Mouse (Mus musculus) intestine, embryonic 14.5 days (tissue): Measurements from ENCODE around the gene Tmem33. TPM values are rescaled to one million over a fixed set of nuclear protein-coding genes. Genes with fewer than 3 reads are reported as not detected.

Source experiments
- ATAC-seq: fragments of 200-750 bp; cut with Nextera tagmentation; replicated peaks from 2 replicates; pipeline ENCODE4 v1.8.0; 2017; ENCODE audit warnings: low read depth, moderate number of reproducible peaks, moderate TSS enrichment, moderate library complexity; ENCODE audit not compliant: low FRiP score, low TSS enrichment
- DNase-seq: peaks from one replicate; pipeline ENCODE4 v3.0.0-alpha.2; 2018; ENCODE audit warnings: low spot score
- H3K27ac ChIP-seq: fragments of 300-500 bp; sonication (generic); 2 replicates; pipeline ENCODE4 v1.5.1; 2014; ENCODE audit warnings: low read depth, mild to moderate bottlenecking, control low read depth
- H3K27me3 ChIP-seq: fragments of 300-500 bp; sonication (generic); replicated peaks from 2 replicates; pipeline ENCODE4 v1.6.1; 2014; ENCODE audit warnings: low read length, control low read depth; ENCODE audit not compliant: control insufficient read depth, insufficient read depth
- H3K36me3 ChIP-seq: fragments of 300-500 bp; sonication (generic); 2 replicates; pipeline ENCODE4 v1.6.1; 2014; ENCODE audit warnings: low read length, control low read depth; ENCODE audit not compliant: control insufficient read depth, insufficient read depth
- H3K4me1 ChIP-seq: fragments of 300-500 bp; sonication (generic); replicated peaks from 2 replicates; pipeline ENCODE4 v1.6.1; 2014; ENCODE audit warnings: low read length, control low read depth, mixed read lengths; ENCODE audit not compliant: control insufficient read depth, insufficient read depth
- H3K4me2 ChIP-seq: fragments of 300-500 bp; sonication (generic); 2 replicates; pipeline ENCODE4 v1.6.1; 2014; ENCODE audit warnings: low read length
- H3K4me3 ChIP-seq: fragments of 300-500 bp; sonication (generic); 2 replicates; pipeline ENCODE4 v1.5.1; 2014; ENCODE audit warnings: low read depth, low read length, control low read depth, mixed read lengths
- H3K9ac ChIP-seq: fragments of 300-500 bp; sonication (generic); 2 replicates; pipeline ENCODE4 v1.6.1; 2014; ENCODE audit warnings: mild to moderate bottlenecking, low read length
- H3K9me3 ChIP-seq: fragments of 300-500 bp; sonication (generic); 2 replicates; pipeline ENCODE4 v1.6.1; 2016; ENCODE audit warnings: low read length, control low read depth; ENCODE audit not compliant: control insufficient read depth
- WGBS: fragments of 180-500 bp; shearing (Covaris S2); extraction: QIAGEN DNeasy Blood & Tissue Kit; methylation state at CpG from one replicate; pipeline ENCODE4 v1.1.7; 2014; 5-methylcytosine and 5-hydroxymethylcytosine counted together
- polyA plus RNA-seq: library from polyadenylated mRNA; unstranded; fragments of >200 nt; fragmentation: Nextera tagmentation; extraction: Ambion mirVana; gene quantifications from 2 replicates; pipeline ENCODE4 v1.2.1, GENCODE M21; 2014

The Tmem33 gene
- polyA plus RNA-seq, 1 experiment from 2014 or later, result 85.9 TPM

DNA sequence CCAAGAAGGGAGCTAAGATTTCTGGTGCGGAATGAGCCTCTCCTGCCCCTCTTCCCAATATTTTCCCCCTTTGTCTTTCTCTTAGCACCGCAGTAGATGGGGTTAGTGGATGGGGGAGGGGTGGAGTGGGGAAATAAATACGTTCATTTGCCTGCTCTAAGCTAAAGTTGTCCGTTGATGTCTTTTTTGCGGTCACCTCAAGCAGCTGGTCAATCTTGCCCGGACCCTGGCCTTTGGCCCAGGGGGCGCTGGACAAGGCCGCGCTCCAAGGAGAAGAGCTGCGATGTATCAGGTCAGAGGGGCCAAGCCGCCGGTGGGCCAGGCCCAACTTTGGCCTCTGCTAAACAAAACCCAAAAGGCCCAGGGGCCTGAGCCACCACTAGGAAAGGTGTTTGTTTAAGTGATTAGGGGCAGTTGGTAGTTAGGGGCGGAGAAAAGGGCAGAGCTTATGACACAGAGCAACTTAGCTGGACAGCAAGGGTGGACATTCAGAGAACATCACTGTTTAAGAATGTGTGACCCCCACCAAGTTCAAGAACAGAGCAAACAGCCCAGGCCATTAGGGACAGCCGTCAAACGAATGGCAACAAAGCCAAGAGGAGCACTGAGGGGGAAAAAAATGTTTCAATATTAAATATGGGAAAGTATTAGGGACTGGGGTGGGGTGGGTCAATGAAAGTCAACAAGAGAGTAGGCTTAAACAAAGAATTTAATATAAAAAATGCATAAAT is 36.8 kb upstream of the Tmem33 start:
- peak overlapping the region; percentile 61; the same call in 1 of the 2 replicates for H3K27ac ChIP-seq
- DNase-seq, result no peak
- no peak for ATAC-seq

DNA sequence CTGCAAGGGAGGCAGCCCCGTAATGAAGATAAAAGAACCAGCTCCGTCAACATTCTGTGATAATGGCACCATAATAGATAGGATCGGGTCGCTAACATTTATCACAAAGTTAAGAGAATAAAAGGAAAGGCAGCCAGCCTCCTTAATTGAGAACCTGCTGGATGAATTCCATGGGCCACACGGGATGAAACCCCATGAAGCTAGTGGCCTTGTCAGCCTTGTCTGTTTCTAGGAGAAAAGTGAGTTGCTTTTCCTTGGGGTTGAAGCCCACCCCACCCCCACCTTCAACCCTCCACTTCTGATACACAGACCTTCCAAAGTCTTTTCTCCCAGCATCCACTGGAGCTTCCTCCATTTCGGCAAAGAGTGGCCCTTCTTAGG is 36.3 kb upstream of the Tmem33 start:
- ATAC-seq, result no peak

More for the DNA sequence above, 36.8 kb upstream of the Tmem33 start:
- whole genome bisulfite sequencing, result 2% methylated on average over 15 of the region's 15 CpGs
- Histone ChIP-seq H3K9ac (no peak overlapping the region), H3K4me1 (0 out of 2 replicates have a peak, but pooled peaks cover 2% of the 10 kb centered on the region), H3K9me3 (peaks cover 7% of the 10 kb centered on the region), H3K4me3 (no peak overlapping the region), H3K36me3 (no peaks in the 10 kb centered on the region), H3K27me3 (peaks cover 98% of the 10 kb centered on the region), H3K4me2 (no peak overlapping the region)

DNA sequence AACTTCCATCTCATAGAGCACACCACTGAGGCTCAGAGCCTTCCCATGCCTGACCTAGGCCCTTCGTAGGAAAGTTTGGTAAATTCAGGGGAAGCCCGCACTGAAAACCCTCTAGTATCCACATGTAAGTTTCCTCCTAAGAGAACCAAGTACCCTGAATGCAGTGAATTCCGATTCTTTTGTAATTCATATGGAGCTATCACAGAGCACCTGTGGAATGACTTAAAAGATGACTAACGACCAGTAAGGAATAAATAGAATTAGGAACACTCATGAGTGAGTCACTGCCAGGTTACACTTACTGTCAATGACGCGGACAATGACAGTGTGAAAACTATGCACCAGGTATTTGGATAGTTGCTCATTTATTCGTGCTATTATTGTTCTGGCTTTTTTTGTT is 34.6 kb upstream of the Tmem33 start:
- no peak for ATAC-seq
- 41% methylated on average over 7 of the region's 7 CpGs for WGBS

More for the DNA sequence above, 36.3 kb upstream of the Tmem33 start:
- Histone ChIP-seq H3K27me3 (peaks cover 98% of the 10 kb centered on the region), H3K4me1 (0 out of 2 replicates have a peak, but pooled peaks cover 2% of the 10 kb centered on the region), H3K9me3 (peaks cover 7% of the 10 kb centered on the region), H3K36me3 (no peaks in the 10 kb centered on the region), H3K9ac (no peak overlapping the region), H3K4me2 (no peak overlapping the region), H3K27ac (peak overlapping the region; percentile 61; the same call in 1 of the 2 replicates), H3K4me3 (no peak overlapping the region)
- DNase-seq, result peak; percentile 51
- WGBS, result 14% methylated on average over 6 of the region's 6 CpGs

DNA sequence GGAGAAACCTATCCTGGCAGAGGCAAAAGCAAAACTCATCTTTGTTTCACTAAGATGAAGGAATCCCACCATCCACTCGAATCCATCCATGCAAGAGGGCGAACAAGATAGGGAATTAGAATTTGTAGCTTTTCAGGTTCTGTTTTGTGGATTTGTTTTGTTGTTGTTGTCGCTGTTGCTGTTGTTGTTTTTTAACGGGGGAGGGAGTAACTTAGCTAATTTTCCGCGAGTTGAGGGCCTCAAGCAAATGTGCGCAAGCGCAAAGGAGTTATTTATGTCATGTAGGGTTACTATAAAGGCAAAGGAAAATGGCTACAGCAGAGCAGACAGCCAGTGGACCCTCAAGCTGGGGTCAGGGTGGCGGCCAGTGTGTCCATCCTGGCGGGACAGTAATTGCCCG is 33.1 kb upstream of the Tmem33 start:
- Histone ChIP-seq H3K27ac (peak overlapping the region; percentile 75), H3K9me3 (peaks cover 7% of the 10 kb centered on the region), H3K9ac (no peak overlapping the region), H3K36me3 (no peaks in the 10 kb centered on the region), H3K4me1 (peaks cover 5% of the 10 kb centered on the region; the same call in 1 of the 2 replicates), H3K27me3 (peaks cover 98% of the 10 kb centered on the region), H3K4me2 (no peak overlapping the region), H3K4me3 (no peak overlapping the region)
- DNase-seq (no peak), ATAC-seq (no peak)
- WGBS, result 6% methylated on average over 11 of the region's 11 CpGs

More for the DNA sequence above, 34.6 kb upstream of the Tmem33 start:
- Histone ChIP-seq H3K4me3 (no peak overlapping the region), H3K27me3 (peaks cover 98% of the 10 kb centered on the region), H3K27ac (no peak overlapping the region), H3K9me3 (peaks cover 7% of the 10 kb centered on the region), H3K4me2 (no peak overlapping the region), H3K36me3 (no peaks in the 10 kb centered on the region), H3K9ac (no peak overlapping the region), H3K4me1 (peaks cover 3% of the 10 kb centered on the region; the same call in 1 of the 2 replicates)
- DNase-seq, result no peak

DNA sequence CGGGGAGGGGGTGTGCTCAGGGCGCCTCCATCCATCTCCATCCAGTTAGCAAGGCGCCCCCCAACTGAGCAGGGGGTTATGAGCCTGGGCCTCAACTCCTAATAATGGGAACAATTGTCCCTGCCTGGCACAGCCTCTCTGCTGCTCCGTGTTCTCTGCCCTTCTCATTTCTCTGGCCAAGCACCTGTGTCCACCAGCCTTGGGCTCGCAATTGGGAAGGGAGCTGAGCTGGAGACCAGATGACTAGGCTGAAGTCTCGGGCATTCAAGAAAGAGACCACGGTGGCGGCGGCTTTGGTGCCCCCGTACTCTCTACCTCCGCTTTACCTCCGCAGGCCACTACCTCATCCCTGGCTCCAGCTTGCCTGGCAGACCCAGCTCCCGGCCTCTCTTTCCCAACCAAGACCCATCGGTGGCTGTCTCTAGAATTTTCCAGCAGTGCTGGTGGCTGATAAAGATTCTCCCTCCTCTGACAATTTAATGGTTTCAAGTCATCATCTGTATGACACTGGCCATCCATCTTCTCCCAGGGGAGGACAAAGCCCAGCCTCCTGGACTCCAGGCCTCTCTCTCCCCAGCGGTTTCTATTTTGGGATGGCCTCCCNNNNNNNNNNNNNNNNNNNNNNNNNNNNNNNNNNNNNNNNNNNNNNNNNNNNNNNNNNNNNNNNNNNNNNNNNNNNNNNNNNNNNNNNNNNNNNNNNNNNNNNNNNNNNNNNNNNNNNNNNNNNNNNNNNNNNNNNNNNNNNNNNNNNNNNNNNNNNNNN is 32.5 kb upstream of the Tmem33 start:
- DNase-seq, result peak; percentile 70
- 1% methylated on average over 15 of the region's 15 CpGs for WGBS
- no peak overlapping the region for H3K4me3 ChIP-seq

DNA sequence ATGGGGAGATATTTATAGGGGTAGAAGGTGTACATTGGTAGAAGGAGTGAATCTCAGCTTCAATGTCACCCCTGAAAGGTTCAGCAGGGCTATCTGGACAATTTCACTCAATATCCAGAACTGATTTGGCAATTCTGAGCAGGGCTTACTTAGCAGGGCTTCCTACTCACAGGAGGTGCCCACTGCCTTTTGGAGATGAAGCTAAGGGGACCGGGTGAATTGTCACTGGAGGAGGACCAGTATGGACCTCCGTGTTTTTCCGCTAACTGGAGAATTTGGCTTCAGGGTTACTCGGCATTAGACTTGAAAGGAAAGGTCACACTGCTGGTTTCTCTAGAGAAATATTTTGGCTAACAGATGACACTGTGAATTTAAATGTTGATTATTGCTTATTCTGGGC is 25.7 kb upstream of the Tmem33 start:
- peaks cover 65% of the 10 kb centered on the region for H3K27me3 ChIP-seq
- no peak overlapping the region for H3K4me2 ChIP-seq

More for the DNA sequence above, 32.5 kb upstream of the Tmem33 start:
- Histone ChIP-seq H3K9me3 (peaks cover 7% of the 10 kb centered on the region), H3K27me3 (peaks cover 98% of the 10 kb centered on the region), H3K27ac (peak overlapping the region; percentile 75), H3K9ac (no peak overlapping the region), H3K36me3 (no peaks in the 10 kb centered on the region), H3K4me2 (no peak overlapping the region), H3K4me1 (peaks cover 4% of the 10 kb centered on the region; the same call in 1 of the 2 replicates)
- ATAC-seq, result peak; percentile 63

DNA sequence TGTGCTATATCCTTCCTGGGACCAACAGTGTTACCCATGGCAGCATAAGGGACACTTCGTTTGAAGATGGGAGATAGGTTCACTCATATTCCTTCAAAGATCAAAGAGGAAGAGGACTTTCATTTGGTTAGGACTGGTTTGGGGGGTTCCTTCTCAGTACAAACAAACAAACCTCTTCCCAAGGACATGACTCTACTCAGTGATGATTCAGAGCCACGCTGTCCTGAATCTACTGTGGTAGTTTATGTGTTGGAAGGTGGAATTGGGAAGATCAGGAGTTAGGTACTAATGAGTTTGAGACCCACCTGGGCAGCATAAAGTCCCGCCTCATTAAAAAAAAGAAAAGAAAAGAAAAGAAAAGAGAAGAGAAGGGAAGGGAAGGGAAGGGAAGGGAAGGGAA is 24.9 kb upstream of the Tmem33 start:
- Histone ChIP-seq H3K4me1 (peaks cover 4% of the 10 kb centered on the region; the same call in 1 of the 2 replicates), H3K9ac (no peak overlapping the region), H3K9me3 (no peaks in the 10 kb centered on the region), H3K27ac (no peak overlapping the region), H3K4me2 (no peak overlapping the region), H3K36me3 (no peaks in the 10 kb centered on the region), H3K4me3 (no peak overlapping the region), H3K27me3 (peaks cover 57% of the 10 kb centered on the region)
- ATAC-seq (no peak), DNase-seq (no peak)
- 50% methylated on average over 3 of the region's 3 CpGs for WGBS

More for the DNA sequence above, 25.7 kb upstream of the Tmem33 start:
- no peaks in the 10 kb centered on the region for H3K9me3 ChIP-seq
- no peak for DNase-seq
- H3K36me3 ChIP-seq, result no peaks in the 10 kb centered on the region
- no peak overlapping the region for H3K4me3 ChIP-seq
- no peak overlapping the region for H3K9ac ChIP-seq
- WGBS, result 60% methylated on average over 4 of the region's 4 CpGs
- no peak overlapping the region for H3K27ac ChIP-seq
- H3K4me1 ChIP-seq, result peaks cover 4% of the 10 kb centered on the region; the same call in 1 of the 2 replicates
- no peak for ATAC-seq

DNA sequence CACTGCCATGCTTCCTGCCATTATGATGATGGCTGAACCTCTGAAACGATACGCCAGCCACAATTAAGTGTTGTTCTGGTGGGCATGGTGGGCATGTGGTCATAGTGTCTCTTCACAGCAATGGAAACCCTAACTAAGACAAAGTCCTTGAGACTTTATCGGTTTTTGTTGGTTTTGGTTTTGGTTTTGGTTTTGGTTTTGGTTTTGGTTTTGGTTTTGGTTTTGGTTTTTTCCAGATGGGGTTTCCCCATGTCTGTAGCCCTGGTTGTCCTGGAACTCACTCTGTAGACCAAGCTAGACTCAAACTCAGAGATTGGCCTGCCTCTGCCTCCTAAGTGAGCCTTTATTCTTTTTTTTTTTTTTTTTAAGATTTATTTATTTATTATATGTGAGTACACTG is 23.8 kb upstream of the Tmem33 start:
- Histone ChIP-seq H3K9me3 (no peaks in the 10 kb centered on the region), H3K9ac (no peak overlapping the region), H3K36me3 (no peaks in the 10 kb centered on the region), H3K27ac (no peak overlapping the region), H3K4me2 (no peak overlapping the region), H3K27me3 (peaks cover 45% of the 10 kb centered on the region), H3K4me3 (no peak overlapping the region), H3K4me1 (no peaks in the 10 kb centered on the region)
- WGBS, result 91% methylated on average over 3 of the region's 3 CpGs
- DNase-seq, result no peak
- no peak for ATAC-seq
